Mouse (Mus musculus): ENCODE results near the gene Fyn. TPM values are rescaled to one million over a fixed set of nuclear protein-coding genes. Genes with fewer than 3 reads are reported as not detected.

Gene Fyn
- polyA plus RNA-seq, 1 experiment from 2014 or later: 32.6 TPM

DNA sequence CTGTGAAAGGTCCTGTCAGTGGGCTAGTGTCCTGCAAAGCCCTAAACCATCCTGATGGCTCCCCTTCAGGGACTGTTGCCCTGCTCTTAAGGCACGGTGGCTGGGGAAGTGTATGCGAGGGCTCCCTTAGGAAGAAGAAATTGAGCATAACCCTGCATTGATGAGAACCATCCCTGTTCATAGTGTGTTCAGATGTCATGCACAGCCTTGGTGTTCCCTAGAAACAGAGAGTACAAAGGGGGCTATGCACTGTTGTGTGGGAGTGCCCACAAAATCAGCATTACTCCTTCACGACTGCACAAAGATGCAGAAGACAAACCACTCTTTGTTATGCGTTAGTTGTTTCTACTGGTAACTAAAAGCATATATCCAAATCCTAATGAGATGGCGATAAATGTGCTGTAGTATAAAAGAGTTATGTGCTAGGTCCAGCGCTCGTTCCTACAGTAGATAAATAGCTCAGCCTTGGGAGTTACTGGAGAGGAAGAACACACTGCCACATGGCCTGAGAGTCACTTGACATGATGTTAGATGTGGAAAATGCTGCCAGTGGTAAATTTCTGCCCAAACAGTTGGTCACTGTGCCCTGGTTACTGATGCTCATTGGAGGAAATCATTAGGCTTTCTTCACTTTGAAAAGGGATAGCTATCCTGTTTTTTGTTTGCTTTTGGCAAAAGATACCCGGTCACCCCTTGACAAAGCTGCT is 83.4 kb downstream of the Fyn start:
- H3K4me1 ChIP-seq (ENCODE audit: control insufficient read depth, insufficient read depth, low read length): peaks cover 31% of the 10 kb centered on the region
- H3K27me3 ChIP-seq (ENCODE audit: control insufficient read depth, insufficient read depth, low read length): no peaks in the 10 kb centered on the region
- H3K9me3 ChIP-seq (ENCODE audit: control insufficient read depth, low read length): no peaks in the 10 kb centered on the region
- no peaks in the 10 kb centered on the region for H3K36me3 ChIP-seq (ENCODE audit: control insufficient read depth, insufficient read depth, low read length)
- H3K9ac ChIP-seq (ENCODE audit: low read depth, low read length): no peak overlapping the region
- no peak overlapping the region for H3K4me2 ChIP-seq (replicated peaks; ENCODE audit: low read depth, low read length)
- 0 out of 2 replicates have a peak, but pooled peaks have one; percentile 26 for ATAC-seq (ENCODE audit: low FRiP score, low TSS enrichment)
- WGBS: 57% methylated on average over 8 of the region's 8 CpGs
- no peak overlapping the region for H3K4me3 ChIP-seq (ENCODE audit: low read length)
- H3K27ac ChIP-seq (ENCODE audit: low read depth, low read length): no peak overlapping the region

DNA sequence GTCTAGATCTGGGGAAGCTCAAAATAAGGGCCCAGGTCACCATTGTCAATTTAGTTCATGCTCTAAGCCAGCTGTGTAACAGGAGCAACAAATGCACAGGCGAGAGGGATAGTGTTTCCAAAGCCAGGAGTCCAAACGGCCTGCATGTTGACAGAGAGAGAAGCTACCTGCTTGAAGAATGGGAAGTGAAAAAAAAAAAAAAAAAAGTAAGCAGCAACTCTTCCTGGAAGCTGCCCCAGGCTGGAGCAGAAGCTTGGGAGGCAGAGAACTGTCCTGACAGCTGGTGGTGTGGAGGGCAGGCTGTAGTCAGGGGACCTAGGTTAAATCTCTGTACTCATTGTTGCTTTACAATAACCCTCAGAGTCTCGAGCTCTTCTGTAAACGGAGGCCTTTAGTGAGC is 86.7 kb downstream of the Fyn start:
- Histone ChIP-seq H3K4me3 (ENCODE audit: low read length) (no peak overlapping the region), H3K4me2 (replicated peaks; ENCODE audit: low read depth, low read length) (no peak overlapping the region), H3K27ac (ENCODE audit: low read depth, low read length) (no peak overlapping the region), H3K36me3 (ENCODE audit: control insufficient read depth, insufficient read depth, low read length) (no peaks in the 10 kb centered on the region), H3K27me3 (ENCODE audit: control insufficient read depth, insufficient read depth, low read length) (no peaks in the 10 kb centered on the region), H3K4me1 (ENCODE audit: control insufficient read depth, insufficient read depth, low read length) (peaks cover 25% of the 10 kb centered on the region), H3K9ac (ENCODE audit: low read depth, low read length) (no peak overlapping the region), H3K9me3 (ENCODE audit: control insufficient read depth, low read length) (no peaks in the 10 kb centered on the region)
- ATAC-seq (ENCODE audit: low FRiP score, low TSS enrichment): no peak
- WGBS: 61% methylated on average over 4 of the region's 4 CpGs

DNA sequence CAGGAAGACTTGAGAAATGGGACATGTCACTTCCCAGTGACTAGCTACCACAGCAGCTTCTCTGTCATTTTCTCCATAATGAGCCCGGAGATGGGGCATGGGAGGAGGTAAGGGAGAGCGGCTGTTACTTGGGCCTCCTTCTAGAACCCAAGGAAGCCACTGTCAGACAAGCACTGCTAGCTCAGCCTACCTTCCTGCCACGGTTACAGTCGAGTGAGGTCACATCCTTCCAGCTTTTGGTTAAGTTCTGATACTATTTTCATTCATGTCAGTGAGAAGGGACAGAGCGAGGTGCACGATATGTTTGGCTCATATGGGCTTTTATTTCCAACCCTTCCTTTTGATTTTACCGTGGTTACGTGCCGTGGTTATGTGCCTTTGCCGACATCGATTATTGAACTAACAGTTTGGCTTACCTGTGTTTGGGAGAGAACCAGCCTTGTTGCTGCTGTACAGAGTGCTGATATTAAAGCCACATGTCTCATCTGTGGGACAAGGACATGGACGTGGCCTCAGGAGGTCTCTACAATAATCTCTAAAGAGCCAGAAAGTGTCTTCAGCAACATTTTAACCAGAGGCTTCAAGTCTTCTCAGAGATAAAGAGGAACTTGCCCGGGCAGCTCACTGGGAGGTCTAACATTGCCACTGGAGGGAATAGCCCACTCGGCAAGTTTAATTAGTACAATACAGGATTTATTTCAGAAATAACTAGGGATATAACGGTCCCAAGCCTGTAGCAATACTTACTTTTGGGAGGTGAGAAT is 87.4 kb downstream of the Fyn start:
- Histone ChIP-seq H3K27ac (ENCODE audit: low read depth, low read length) (no peak overlapping the region), H3K27me3 (ENCODE audit: control insufficient read depth, insufficient read depth, low read length) (no peaks in the 10 kb centered on the region), H3K4me2 (replicated peaks; ENCODE audit: low read depth, low read length) (no peak overlapping the region), H3K36me3 (ENCODE audit: control insufficient read depth, insufficient read depth, low read length) (no peaks in the 10 kb centered on the region), H3K4me3 (ENCODE audit: low read length) (no peak overlapping the region), H3K9me3 (ENCODE audit: control insufficient read depth, low read length) (no peaks in the 10 kb centered on the region), H3K9ac (ENCODE audit: low read depth, low read length) (no peak overlapping the region), H3K4me1 (ENCODE audit: control insufficient read depth, insufficient read depth, low read length) (peaks cover 21% of the 10 kb centered on the region; the same call in 1 of the 2 replicates)
- 92% methylated on average over 15 of the region's 15 CpGs for WGBS
- ATAC-seq (ENCODE audit: low FRiP score, low TSS enrichment): no peak

GRCm38 (mm10) chr10:39456776-39457175 is 88.1 kb downstream of the Fyn start:
- Histone ChIP-seq H3K27ac (ENCODE audit: low read depth, low read length) (no peak overlapping the region), H3K4me1 (ENCODE audit: control insufficient read depth, insufficient read depth, low read length) (peaks cover 19% of the 10 kb centered on the region), H3K4me3 (ENCODE audit: low read length) (no peak overlapping the region), H3K36me3 (ENCODE audit: control insufficient read depth, insufficient read depth, low read length) (no peaks in the 10 kb centered on the region), H3K9me3 (ENCODE audit: control insufficient read depth, low read length) (no peaks in the 10 kb centered on the region), H3K9ac (ENCODE audit: low read depth, low read length) (no peak overlapping the region), H3K27me3 (ENCODE audit: control insufficient read depth, insufficient read depth, low read length) (no peaks in the 10 kb centered on the region), H3K4me2 (replicated peaks; ENCODE audit: low read depth, low read length) (no peak overlapping the region)
- no peak for ATAC-seq (ENCODE audit: low FRiP score, low TSS enrichment)
- 93% methylated on average over 6 of the region's 6 CpGs for WGBS

DNA sequence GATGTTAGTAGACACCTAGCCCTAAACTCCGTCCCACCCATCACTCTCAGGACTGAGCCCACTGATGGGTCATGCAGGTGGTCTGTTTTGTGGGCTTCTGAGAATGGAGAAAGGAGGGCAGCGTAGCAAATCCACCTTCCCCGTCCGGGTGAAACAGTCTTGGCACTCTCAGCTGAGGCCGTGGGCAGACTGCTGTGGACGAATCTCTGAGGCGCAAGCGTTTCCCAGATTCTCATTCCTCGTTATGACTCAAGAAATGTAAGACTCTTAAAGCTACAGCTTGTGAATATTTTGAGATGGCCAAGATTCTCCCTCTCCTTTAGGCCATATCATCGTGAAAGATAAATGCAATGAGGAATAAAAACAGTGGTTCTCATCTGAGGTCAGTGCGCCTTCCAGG is 88.6 kb downstream of the Fyn start:
- no peak for ATAC-seq (ENCODE audit: low FRiP score, low TSS enrichment)
- H3K27ac ChIP-seq (ENCODE audit: low read depth, low read length): no peak overlapping the region
- no peak overlapping the region for H3K4me3 ChIP-seq (ENCODE audit: low read length)
- H3K4me1 ChIP-seq (ENCODE audit: control insufficient read depth, insufficient read depth, low read length): peaks cover 19% of the 10 kb centered on the region
- no peak overlapping the region for H3K9ac ChIP-seq (ENCODE audit: low read depth, low read length)
- no peak overlapping the region for H3K4me2 ChIP-seq (replicated peaks; ENCODE audit: low read depth, low read length)
- H3K36me3 ChIP-seq (ENCODE audit: control insufficient read depth, insufficient read depth, low read length): no peaks in the 10 kb centered on the region
- no peaks in the 10 kb centered on the region for H3K9me3 ChIP-seq (ENCODE audit: control insufficient read depth, low read length)
- H3K27me3 ChIP-seq (ENCODE audit: control insufficient read depth, insufficient read depth, low read length): no peaks in the 10 kb centered on the region
- 90% methylated on average over 11 of the region's 11 CpGs for WGBS

GRCm38 (mm10) chr10:39458766-39459699 is 90.4 kb downstream of the Fyn start:
- peaks cover 23% of the 10 kb centered on the region for H3K4me1 ChIP-seq (ENCODE audit: control insufficient read depth, insufficient read depth, low read length)
- H3K27me3 ChIP-seq (ENCODE audit: control insufficient read depth, insufficient read depth, low read length): no peaks in the 10 kb centered on the region
- peak; percentile 65; the same call in 1 of the 2 replicates for ATAC-seq (ENCODE audit: low FRiP score, low TSS enrichment)
- no peaks in the 10 kb centered on the region for H3K36me3 ChIP-seq (ENCODE audit: control insufficient read depth, insufficient read depth, low read length)
- H3K4me3 ChIP-seq (ENCODE audit: low read length): no peak overlapping the region
- H3K4me2 ChIP-seq (replicated peaks; ENCODE audit: low read depth, low read length): no peak overlapping the region
- 63% methylated on average over 13 of the region's 13 CpGs for WGBS
- no peak overlapping the region for H3K9ac ChIP-seq (ENCODE audit: low read depth, low read length)
- H3K9me3 ChIP-seq (ENCODE audit: control insufficient read depth, low read length): no peaks in the 10 kb centered on the region
- no peak overlapping the region; the same call in 1 of the 2 replicates for H3K27ac ChIP-seq (ENCODE audit: low read depth, low read length)

DNA sequence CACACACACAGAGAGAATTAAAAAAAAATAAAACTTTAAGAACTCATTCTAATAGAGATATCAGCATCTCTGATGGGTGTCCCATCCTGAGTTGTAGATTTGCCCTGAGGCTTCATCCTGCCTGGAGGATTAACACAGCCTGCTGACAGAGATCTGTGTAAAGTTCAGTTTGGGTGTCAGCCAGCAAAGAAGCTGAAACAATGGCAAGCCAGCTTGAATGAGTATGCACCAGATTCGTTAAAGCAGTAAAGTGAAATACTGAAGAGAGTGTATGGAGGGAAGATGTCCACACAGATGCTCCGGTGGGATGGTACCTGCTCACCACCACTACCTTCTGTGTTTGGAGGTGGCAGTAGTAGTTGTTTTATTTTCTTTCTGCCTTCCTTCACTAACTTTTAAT is 92.0 kb downstream of the Fyn start:
- 80% methylated on average over 2 of the region's 2 CpGs for WGBS
- Histone ChIP-seq H3K27ac (ENCODE audit: low read depth, low read length) (no peak overlapping the region), H3K4me2 (replicated peaks; ENCODE audit: low read depth, low read length) (no peak overlapping the region), H3K9me3 (ENCODE audit: control insufficient read depth, low read length) (no peaks in the 10 kb centered on the region), H3K36me3 (ENCODE audit: control insufficient read depth, insufficient read depth, low read length) (no peaks in the 10 kb centered on the region), H3K4me3 (ENCODE audit: low read length) (no peak overlapping the region), H3K9ac (ENCODE audit: low read depth, low read length) (no peak overlapping the region), H3K4me1 (ENCODE audit: control insufficient read depth, insufficient read depth, low read length) (peaks cover 21% of the 10 kb centered on the region), H3K27me3 (ENCODE audit: control insufficient read depth, insufficient read depth, low read length) (no peaks in the 10 kb centered on the region)
- no peak for ATAC-seq (ENCODE audit: low FRiP score, low TSS enrichment)

- Histone ChIP-seq H3K4me1 (ENCODE audit: control insufficient read depth, insufficient read depth, low read length) (peaks cover 21% of the 10 kb centered on the region), H3K4me3 (ENCODE audit: low read length) (no peak overlapping the region), H3K27ac (ENCODE audit: low read depth, low read length) (no peak overlapping the region), H3K36me3 (ENCODE audit: control insufficient read depth, insufficient read depth, low read length) (no peaks in the 10 kb centered on the region), H3K9ac (ENCODE audit: low read depth, low read length) (no peak overlapping the region), H3K27me3 (ENCODE audit: control insufficient read depth, insufficient read depth, low read length) (no peaks in the 10 kb centered on the region), H3K4me2 (replicated peaks; ENCODE audit: low read depth, low read length) (no peak overlapping the region), H3K9me3 (ENCODE audit: control insufficient read depth, low read length) (no peaks in the 10 kb centered on the region)
- WGBS: 39% methylated on average over 5 of the region's 5 CpGs
- ATAC-seq (ENCODE audit: low FRiP score, low TSS enrichment): no peak
Measured at GRCm38 (mm10) chr10:39461909-39462308, 93.3 kb downstream of the Fyn start.

Data from kidney, embryonic 14.5 days (tissue).